Mouse (Mus musculus): Measurements from ENCODE around the gene Il1r2. TPM values are rescaled to one million over a fixed set of nuclear protein-coding genes. Genes with fewer than 3 reads are reported as not detected.

The Il1r2 gene
- polyA plus RNA-seq, 1 experiment from 2014 or later, result 0.80 TPM

DNA sequence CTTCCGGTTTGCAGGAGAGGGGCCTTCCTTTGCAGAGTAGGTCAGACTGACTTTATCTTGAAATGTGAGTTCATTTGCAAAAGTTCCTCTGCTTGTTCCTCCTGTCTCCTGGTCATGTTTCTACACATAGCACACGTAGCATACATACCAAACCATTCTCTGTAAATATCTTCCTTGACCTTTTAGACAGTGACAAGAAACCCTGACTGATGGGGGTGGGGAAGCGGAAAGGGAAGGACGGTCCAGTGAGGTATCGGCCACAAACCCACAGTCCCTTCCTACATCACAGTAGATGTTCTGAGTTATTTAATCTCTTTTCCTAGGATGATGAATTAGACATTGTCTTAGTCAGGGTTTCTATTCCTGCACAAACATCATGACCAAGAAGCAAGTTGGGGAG is 27.3 kb upstream of the Il1r2 start:
- WGBS, result 70% methylated on average over 5 of the region's 5 CpGs
- Histone ChIP-seq H3K27ac (ENCODE audit: low read depth) (no peak overlapping the region), H3K4me3 (ENCODE audit: low read depth, low read length) (no peak overlapping the region), H3K36me3 (ENCODE audit: insufficient read depth) (no peaks in the 10 kb centered on the region), H3K4me1 (ENCODE audit: insufficient read depth) (no peaks in the 10 kb centered on the region), H3K27me3 (ENCODE audit: insufficient read depth, low read length) (no peaks in the 10 kb centered on the region), H3K9me3 (ENCODE audit: low read depth, low read length) (no peaks in the 10 kb centered on the region), H3K9ac (no peak overlapping the region), H3K4me2 (no peak overlapping the region)
- TF ChIP-seq CTCF (IDR thresholded peaks at IDR 0.05; ENCODE audit: low read depth), result no peak
- ATAC-seq (ENCODE audit: insufficient read depth) (no peak), DNase-seq (no peak)

DNA sequence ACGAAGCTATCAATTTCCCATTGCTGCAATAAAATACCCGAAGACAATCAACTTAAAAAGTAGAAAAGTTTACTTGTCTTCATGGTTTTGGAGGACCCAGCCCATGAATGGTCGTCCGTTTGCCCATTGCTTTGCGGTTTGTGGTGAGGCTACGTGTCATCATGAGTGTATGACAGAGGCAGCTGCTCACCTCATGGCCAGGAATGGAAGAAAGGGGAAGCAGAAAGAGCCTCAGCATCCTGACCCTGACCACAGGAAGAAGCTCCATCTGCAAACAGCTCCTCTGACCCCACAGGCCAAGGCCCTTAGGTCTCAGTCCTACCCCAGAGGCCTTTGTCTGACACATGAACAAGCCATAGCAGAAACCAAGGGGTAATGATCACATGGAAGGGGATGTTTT is 22.7 kb upstream of the Il1r2 start:
- Histone ChIP-seq H3K9ac (no peak overlapping the region), H3K27ac (ENCODE audit: low read depth) (no peak overlapping the region), H3K4me2 (no peak overlapping the region), H3K4me3 (ENCODE audit: low read depth, low read length) (no peak overlapping the region), H3K36me3 (ENCODE audit: insufficient read depth) (no peaks in the 10 kb centered on the region), H3K4me1 (ENCODE audit: insufficient read depth) (no peaks in the 10 kb centered on the region), H3K9me3 (ENCODE audit: low read depth, low read length) (no peaks in the 10 kb centered on the region), H3K27me3 (ENCODE audit: insufficient read depth, low read length) (no peaks in the 10 kb centered on the region)
- ATAC-seq (ENCODE audit: insufficient read depth) (no peak), DNase-seq (no peak)
- 89% methylated on average over 6 of the region's 6 CpGs for WGBS
- no peak for TF ChIP-seq CTCF (IDR thresholded peaks at IDR 0.05; ENCODE audit: low read depth)

DNA sequence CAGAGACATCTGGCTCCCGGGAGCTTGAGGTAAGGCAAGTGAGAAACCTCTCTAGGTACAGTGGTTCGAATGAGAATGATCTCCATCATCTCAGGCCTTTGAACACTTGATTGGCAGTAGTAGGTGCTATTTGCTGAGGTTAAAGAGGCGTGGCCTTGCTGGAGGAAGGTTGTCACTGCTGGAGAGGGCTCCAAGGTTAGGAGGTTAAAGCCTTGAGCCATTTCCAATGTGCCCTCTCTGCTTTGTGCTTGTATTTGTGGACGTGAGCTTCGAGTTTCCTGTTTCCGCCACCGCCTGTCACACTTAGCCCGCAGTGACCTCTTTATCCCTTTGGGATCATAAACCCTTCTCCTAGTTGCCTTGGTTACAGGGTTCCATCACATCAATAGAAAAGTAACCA is 21.7 kb upstream of the Il1r2 start:
- Histone ChIP-seq H3K4me1 (ENCODE audit: insufficient read depth) (no peaks in the 10 kb centered on the region), H3K27me3 (ENCODE audit: insufficient read depth, low read length) (no peaks in the 10 kb centered on the region), H3K27ac (ENCODE audit: low read depth) (no peak overlapping the region), H3K4me3 (ENCODE audit: low read depth, low read length) (no peak overlapping the region), H3K36me3 (ENCODE audit: insufficient read depth) (no peaks in the 10 kb centered on the region), H3K9ac (no peak overlapping the region), H3K4me2 (no peak overlapping the region), H3K9me3 (ENCODE audit: low read depth, low read length) (no peaks in the 10 kb centered on the region)
- ATAC-seq (ENCODE audit: insufficient read depth) (no peak), DNase-seq (no peak)
- WGBS, result 57% methylated on average over 8 of the region's 8 CpGs
- TF ChIP-seq CTCF (IDR thresholded peaks at IDR 0.05; ENCODE audit: low read depth), result no peak

DNA sequence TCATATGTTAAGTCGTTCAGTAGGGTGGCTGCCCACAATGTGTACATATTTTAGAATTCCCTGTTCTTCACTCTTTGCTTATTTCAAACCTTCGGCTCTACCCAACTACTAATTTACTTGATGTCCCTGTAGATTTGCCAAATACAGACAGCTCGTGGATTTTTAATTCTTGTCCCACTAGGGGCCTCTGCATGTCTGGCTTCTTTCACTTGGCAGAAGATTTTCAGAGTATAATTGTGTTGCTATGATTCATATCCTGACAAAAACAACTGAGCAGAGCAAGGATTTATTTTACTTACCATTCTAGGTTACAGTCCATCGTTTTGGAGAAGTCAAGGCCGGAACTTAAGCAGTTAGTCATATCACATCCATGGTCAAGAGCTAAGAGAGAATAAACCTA is 20.8 kb upstream of the Il1r2 start:
- ATAC-seq (ENCODE audit: insufficient read depth), result no peak
- no peaks in the 10 kb centered on the region for H3K4me1 ChIP-seq (ENCODE audit: insufficient read depth)
- no peak overlapping the region for H3K27ac ChIP-seq (ENCODE audit: low read depth)
- H3K4me2 ChIP-seq, result no peak overlapping the region
- no peaks in the 10 kb centered on the region for H3K36me3 ChIP-seq (ENCODE audit: insufficient read depth)
- 75% methylated on average over 5 of the region's 5 CpGs for WGBS
- no peak overlapping the region for H3K9ac ChIP-seq
- no peak overlapping the region for H3K4me3 ChIP-seq (ENCODE audit: low read depth, low read length)
- no peak for DNase-seq
- no peaks in the 10 kb centered on the region for H3K9me3 ChIP-seq (ENCODE audit: low read depth, low read length)
- TF ChIP-seq CTCF (IDR thresholded peaks at IDR 0.05; ENCODE audit: low read depth), result no peak
- no peaks in the 10 kb centered on the region for H3K27me3 ChIP-seq (ENCODE audit: insufficient read depth, low read length)

DNA sequence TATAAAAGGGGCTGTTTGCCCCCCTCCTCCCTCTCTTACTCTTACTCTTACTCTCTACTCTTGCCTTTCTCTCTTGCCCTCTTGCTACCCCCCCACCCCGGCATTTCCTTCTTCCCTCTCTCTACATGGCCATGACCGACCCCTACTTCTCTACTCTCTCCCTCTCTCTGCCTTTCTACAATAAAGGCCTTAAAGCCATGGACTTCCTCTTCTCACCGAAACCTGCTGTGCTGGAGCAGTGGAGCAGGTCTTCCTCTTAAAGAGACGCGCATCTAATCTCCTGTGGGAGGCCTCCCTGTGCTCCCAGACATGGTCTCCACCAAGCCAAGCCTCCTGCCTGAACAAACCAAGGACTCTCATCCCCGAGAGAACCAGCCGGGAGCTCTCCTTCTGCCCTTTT is 18.8 kb upstream of the Il1r2 start:
- WGBS, result 81% methylated on average over 7 of the region's 7 CpGs
- no peak overlapping the region for H3K27ac ChIP-seq (ENCODE audit: low read depth)
- no peak for ATAC-seq (ENCODE audit: insufficient read depth)
- no peaks in the 10 kb centered on the region for H3K27me3 ChIP-seq (ENCODE audit: insufficient read depth, low read length)
- TF ChIP-seq CTCF (IDR thresholded peaks at IDR 0.05; ENCODE audit: low read depth), result no peak
- H3K9ac ChIP-seq, result no peak overlapping the region
- no peak overlapping the region for H3K4me3 ChIP-seq (ENCODE audit: low read depth, low read length)
- H3K9me3 ChIP-seq (ENCODE audit: low read depth, low read length), result no peaks in the 10 kb centered on the region
- no peak overlapping the region for H3K4me2 ChIP-seq
- DNase-seq, result no peak
- H3K36me3 ChIP-seq (ENCODE audit: insufficient read depth), result no peaks in the 10 kb centered on the region
- H3K4me1 ChIP-seq (ENCODE audit: insufficient read depth), result no peaks in the 10 kb centered on the region

DNA sequence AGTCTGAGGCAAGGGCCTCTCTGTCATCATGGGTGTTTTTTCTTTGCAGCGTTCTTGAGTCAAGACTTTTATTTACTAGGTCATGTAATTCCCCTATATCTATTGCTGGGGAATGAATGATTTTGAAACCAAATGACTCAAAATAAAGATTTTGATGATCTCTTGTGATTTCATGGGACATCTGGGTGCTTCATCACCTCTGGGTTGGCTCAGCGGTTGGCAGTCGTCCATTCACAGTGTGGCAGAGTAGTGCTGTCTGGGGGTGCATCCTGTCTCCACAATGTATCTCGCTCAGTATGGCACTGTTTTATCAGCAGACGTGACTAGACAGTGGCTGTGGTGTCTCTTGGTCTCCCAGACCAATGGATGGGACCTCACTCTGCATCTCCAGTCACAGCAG is 17.9 kb upstream of the Il1r2 start:
- WGBS, result 80% methylated on average over 5 of the region's 5 CpGs
- ATAC-seq (ENCODE audit: insufficient read depth), result no peak
- TF ChIP-seq CTCF (IDR thresholded peaks at IDR 0.05; ENCODE audit: low read depth), result no peak

DNA sequence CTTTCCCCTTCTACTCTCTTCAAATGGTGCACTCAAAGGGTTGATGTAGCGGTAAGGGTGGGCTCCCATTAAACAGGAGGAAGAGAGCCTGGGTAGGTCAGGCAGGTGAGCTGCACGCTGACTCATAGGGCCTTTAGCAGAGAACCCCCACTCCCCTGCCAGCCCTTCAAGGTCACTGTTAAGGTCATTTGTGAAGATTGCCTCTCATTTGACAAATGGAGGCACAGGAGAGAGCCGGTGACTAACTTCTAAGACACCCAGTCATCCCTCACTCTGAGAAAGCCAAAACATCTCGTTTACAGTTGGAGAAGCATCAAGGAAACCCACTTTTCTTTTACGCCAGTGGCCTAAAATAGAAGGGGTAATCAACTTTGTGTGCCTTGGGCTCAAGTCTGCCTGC is 16.5 kb upstream of the Il1r2 start:
- no peak overlapping the region for H3K9ac ChIP-seq
- no peaks in the 10 kb centered on the region for H3K4me1 ChIP-seq (ENCODE audit: insufficient read depth)
- ATAC-seq (ENCODE audit: insufficient read depth) (no peak), DNase-seq (no peak)
- H3K36me3 ChIP-seq (ENCODE audit: insufficient read depth), result no peaks in the 10 kb centered on the region
- no peaks in the 10 kb centered on the region for H3K9me3 ChIP-seq (ENCODE audit: low read depth, low read length)
- H3K27ac ChIP-seq (ENCODE audit: low read depth), result no peak overlapping the region
- no peaks in the 10 kb centered on the region for H3K27me3 ChIP-seq (ENCODE audit: insufficient read depth, low read length)
- 55% methylated on average over 5 of the region's 5 CpGs for WGBS
- no peak overlapping the region for H3K4me2 ChIP-seq
- no peak for TF ChIP-seq CTCF (IDR thresholded peaks at IDR 0.05; ENCODE audit: low read depth)
- no peak overlapping the region for H3K4me3 ChIP-seq (ENCODE audit: low read depth, low read length)

More for the DNA sequence above, 17.9 kb upstream of the Il1r2 start:
- Histone ChIP-seq H3K9me3 (ENCODE audit: low read depth, low read length) (no peaks in the 10 kb centered on the region), H3K4me3 (ENCODE audit: low read depth, low read length) (no peak overlapping the region), H3K36me3 (ENCODE audit: insufficient read depth) (no peaks in the 10 kb centered on the region), H3K27ac (ENCODE audit: low read depth) (no peak overlapping the region), H3K9ac (no peak overlapping the region), H3K4me1 (ENCODE audit: insufficient read depth) (no peaks in the 10 kb centered on the region), H3K27me3 (ENCODE audit: insufficient read depth, low read length) (no peaks in the 10 kb centered on the region), H3K4me2 (no peak overlapping the region)
- DNase-seq, result no peak

DNA sequence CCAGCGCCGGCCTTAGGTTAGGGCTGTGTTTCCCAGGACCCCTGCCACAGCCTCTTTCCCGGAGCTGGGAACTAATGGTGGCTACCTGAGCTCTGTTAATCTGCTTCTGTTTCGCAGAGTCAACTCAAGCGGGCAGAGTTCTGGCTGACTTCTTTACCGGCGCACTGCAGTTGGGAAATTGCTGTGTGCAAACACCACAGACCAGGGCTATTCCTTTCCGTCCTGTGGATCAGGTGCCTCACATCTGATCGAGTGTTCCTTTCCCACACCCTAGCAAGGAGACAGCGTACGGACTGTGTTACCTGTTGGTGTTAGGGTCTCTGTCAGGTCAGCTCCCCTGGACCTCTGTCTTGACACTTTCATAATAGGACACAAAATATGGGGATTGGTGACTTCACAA is 15.9 kb upstream of the Il1r2 start:
- Histone ChIP-seq H3K36me3 (ENCODE audit: insufficient read depth) (no peaks in the 10 kb centered on the region), H3K4me2 (no peak overlapping the region), H3K9ac (no peak overlapping the region), H3K27me3 (ENCODE audit: insufficient read depth, low read length) (no peaks in the 10 kb centered on the region), H3K9me3 (ENCODE audit: low read depth, low read length) (no peaks in the 10 kb centered on the region), H3K4me3 (ENCODE audit: low read depth, low read length) (no peak overlapping the region), H3K4me1 (ENCODE audit: insufficient read depth) (no peaks in the 10 kb centered on the region), H3K27ac (ENCODE audit: low read depth) (no peak overlapping the region)
- DNase-seq (no peak), ATAC-seq (ENCODE audit: insufficient read depth) (no peak)
- 40% methylated on average over 11 of the region's 11 CpGs for WGBS
- TF ChIP-seq CTCF (IDR thresholded peaks at IDR 0.05; ENCODE audit: low read depth), result no peak

Measured in lung, embryonic 14.5 days (tissue).